Mouse (Mus musculus): ENCODE measurements around the gene Paics.
"Not testable (repeated sequence)": the region's sequence is repeated elsewhere in the genome, so short reads cannot be mapped to it uniquely, and the experiment has no call there.

The Paics gene

DNA sequence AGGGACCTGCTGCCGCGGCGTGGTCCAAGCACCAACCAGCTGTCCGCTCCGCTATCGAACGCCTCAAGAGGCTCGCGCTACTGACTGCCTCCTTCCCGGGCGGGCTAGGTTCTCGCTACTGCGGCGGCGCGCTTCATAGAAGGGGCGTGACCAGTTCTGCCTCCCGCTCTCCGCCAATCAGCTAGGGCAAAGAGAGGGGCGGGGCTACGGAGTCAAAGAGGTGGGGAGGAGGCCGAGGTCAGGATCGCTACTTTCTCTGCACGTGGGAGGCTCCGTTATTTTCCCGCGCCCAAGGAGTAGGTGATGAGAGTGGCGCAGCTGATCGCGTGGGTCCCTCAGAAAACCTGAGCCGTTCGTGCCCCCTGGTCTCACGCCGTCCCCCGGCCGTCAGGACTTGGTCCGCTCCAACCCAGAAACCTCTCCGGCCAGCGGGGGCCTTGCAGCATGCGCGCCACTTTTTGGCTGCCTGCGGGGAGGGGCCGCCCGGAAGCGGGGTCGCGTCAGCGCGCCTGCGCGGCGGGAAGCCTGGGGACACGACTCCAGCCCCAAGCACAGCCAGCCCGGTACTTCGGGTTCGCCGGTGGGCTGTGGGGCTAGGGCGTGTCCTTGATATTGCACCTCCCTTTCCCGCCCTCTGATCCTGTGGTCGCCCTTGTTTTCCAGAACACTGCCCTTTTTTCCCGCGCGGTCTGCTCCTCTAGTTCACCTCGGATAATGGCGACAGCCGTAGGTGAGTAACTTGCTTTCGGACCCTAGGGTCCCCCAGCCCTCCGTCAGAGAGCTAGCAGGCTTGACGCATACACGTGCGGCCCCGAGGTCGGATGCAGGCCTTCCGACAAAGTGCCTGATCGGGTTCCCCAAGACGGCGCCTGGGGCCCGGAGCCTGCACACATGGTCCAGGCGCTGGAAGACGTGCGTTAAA lies at the start of gene Paics, which contains the start of gene Ppat:
Gene Paics, plus strand, starts transcription at position 202 of the 922 bp plus-strand sequence.
Gene Ppat, minus strand, starts transcription at position 473 of the 922 bp plus-strand sequence.
- DNase-seq (ENCODE audit: low read depth, low spot score): peak; percentile 97

DNA sequence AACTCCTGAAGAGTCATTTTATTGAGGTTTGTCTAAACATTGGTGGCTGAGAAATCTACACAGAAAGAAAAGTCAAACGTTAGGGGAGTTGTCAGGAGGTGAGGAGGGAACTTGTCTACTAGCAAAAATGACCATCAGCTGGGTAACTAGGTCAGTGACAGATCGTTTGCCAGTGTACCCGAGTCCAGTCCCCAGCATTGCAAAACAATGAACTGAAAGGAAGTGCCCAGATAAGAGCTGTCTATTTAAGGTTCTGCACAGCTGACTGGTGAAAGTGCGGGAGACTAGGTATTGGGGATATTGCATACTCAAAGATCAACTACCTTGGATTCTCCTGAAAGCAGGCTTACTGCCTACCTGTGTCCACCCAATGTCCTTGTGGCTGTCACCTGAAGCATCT lies 49.0 kb upstream of the Paics start:
- DNase-seq (ENCODE audit: low read depth, low spot score): no peak

GRCm38 (mm10) chr5:76904713-76905404 lies 46.2 kb upstream of the Paics start:
- DNase-seq (ENCODE audit: low read depth, low spot score): no peak

GRCm38 (mm10) chr5:76905405-76906154 lies 45.5 kb upstream of the Paics start, which contains the start of gene Aasdh:
Gene Aasdh (minus strand): TSS chr5:76905514.
- DNase-seq (ENCODE audit: low read depth, low spot score): peak; percentile 96

GRCm38 (mm10) chr5:76906155-76906499 lies 45.0 kb upstream of the Paics start:
- no peak for DNase-seq (ENCODE audit: low read depth, low spot score)

DNA sequence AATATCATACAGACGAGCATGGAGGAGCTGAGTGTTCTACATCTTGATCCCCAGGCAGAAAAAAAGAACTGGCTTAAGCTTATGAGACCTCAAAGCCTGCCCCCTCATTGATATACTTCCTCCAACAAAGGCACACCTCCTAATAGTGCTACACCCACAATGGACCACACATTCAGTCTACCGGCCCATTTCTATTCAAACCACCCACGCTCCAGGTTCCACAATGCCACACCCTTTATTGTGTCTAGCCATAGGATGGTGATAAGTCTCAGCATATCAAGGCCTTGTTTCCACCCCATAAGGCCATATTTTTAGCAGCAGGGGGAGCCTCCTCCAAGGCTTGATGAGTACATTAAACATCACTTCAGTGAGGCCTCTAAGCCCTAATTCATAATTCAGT lies 40.3 kb upstream of the Paics start:
- no peak for DNase-seq (ENCODE audit: low read depth, low spot score)

GRCm38 (mm10) chr5:76912522-76912921 lies 38.6 kb upstream of the Paics start:
- not testable (repeated sequence) for DNase-seq (ENCODE audit: low read depth, low spot score)

DNA sequence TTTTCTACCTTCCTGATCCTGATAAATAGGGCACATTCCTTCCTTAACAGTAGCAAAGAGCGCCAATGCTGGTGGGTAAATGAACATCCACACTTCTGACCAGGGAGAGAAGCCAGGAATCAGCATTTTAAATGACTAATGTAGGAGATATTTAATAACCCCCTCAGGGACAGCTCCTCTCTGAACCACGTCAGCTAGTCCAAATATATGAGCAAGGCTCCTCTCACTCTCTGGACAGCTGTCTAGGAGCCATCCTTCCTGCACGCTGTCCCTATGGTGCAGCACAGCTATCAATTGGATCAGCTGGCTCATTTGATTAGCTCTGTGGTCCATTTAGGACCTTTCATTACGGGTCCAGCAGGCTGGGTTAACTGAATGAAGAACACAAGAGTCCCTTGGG lies 28.3 kb upstream of the Paics start:
- DNase-seq (ENCODE audit: low read depth, low spot score): no peak

- DNase-seq (ENCODE audit: low read depth, low spot score): no peak
Measured at GRCm38 (mm10) chr5:76923428-76923827, 27.7 kb upstream of the Paics start.

- no peak for DNase-seq (ENCODE audit: low read depth, low spot score)
Measured at GRCm38 (mm10) chr5:76924296-76924695, 26.8 kb upstream of the Paics start.

- DNase-seq (ENCODE audit: low read depth, low spot score): no peak
Measured at GRCm38 (mm10) chr5:76928124-76928832, 22.8 kb upstream of the Paics start.

GRCm38 (mm10) chr5:76929180-76929877 lies 21.8 kb upstream of the Paics start:
- no peak for DNase-seq (ENCODE audit: low read depth, low spot score)

DNA sequence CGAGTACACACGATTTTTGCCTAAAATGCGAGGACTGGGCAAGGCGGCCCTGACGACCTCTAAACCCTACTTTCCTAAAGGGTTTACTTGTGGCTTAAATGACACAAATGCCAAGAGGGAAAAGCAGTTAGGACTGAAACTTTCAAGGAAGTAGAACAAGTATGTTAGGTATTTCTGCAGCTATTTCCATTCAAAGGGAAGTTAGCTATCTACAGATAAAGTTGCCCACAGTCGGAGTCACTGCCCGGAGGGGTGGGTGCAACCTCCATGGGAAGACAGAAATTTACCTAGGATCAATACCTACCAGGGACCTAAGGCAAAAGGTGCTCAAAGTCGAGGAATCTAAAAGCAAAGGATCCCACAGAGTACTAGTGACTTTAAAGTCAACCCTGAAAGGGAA lies 11.4 kb upstream of the Paics start:
- no peak for DNase-seq (ENCODE audit: low read depth, low spot score)

DNA sequence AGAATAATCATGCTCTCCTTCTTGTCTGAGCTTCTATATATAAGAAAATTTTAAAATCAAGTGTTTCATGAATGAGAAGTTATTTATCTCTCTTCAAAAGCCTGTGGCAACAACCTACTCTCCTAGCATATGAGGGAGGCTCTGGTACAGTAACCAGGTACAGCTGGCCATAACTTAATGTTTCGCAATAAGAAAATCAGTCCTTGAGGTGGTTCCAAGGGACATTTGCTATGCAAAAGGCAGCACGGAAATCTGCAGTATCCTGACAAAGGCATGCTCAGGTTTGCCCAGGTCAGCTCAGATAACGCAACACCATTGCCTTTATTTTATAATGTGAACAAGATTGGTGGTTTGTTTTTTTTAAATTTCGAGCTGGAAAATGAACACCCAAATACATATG lies 9.1 kb upstream of the Paics start:
- DNase-seq (ENCODE audit: low read depth, low spot score): no peak

- no peak for DNase-seq (ENCODE audit: low read depth, low spot score)
Measured at GRCm38 (mm10) chr5:76942505-76942904, 8.6 kb upstream of the Paics start.

DNA sequence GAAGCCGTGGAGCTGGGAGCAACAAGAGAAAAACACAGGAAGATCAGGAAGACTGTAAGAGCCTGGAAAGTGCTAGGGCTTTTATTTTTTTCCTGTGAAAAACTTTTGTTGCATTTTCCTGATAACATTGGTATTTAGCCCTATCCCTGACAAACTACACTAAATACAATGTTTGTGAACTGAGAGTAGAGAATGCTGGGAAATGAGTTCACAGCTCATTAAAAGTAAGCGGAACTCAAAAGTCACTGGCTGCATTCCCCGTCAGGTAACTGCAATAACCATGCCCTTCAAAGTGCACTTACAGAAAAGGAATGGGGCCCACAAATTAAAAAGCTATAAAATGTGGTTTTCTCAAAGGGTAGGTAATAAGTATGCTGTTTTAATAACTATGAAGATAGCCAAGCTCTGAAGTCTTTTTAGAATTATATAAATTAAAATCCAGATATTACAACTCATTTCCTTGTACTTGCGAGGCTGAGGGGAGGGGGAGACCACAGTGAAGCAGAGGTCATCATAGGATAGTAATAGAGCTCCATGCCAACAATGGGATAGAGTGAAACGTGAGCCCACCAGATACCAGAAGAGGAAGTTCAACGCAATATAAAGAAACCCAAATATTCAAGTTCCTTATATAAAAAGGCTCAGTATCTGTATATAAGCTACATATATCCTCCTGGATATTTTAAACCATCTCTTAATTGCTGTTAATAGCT lies 6.0 kb upstream of the Paics start:
- no peak for DNase-seq (ENCODE audit: low read depth, low spot score)

DNA sequence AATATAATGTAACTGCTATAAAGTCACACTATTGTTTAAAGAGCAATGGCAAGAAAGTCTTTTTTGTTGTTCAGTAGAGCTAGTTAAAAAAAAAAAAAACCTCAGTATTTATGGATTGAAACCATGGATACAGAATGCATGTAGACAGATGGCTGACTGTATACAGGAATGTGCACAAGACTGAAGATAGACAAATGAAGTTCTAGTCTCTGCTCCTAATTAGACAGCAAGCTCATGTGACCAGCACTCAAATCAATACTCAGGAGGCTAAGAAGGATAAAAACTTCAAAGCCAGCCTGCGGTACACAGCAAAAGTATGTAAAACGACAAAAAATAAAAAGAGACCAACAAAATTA lies 5.5 kb upstream of the Paics start:
- no peak for DNase-seq (ENCODE audit: low read depth, low spot score)

DNA sequence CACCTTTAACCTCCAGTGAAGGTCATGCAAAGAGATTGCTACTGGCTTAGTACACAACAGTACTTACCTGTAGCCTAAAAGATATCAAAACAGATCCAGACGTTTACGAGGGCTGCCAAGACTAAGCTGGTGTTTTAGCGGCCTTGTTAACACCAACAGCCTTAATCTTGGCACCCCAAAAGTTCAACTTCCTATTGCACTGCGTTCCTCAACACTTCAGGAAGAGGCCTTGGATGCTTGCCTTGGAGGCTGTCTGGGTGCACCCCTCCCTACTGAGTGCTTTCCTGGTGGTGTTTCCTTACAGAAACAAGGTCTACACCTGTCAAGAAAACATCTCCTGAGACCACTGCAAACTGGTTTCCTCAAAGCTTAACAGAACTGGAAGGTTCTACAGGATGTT lies 4.0 kb upstream of the Paics start:
- DNase-seq (ENCODE audit: low read depth, low spot score): no peak

GRCm38 (mm10) chr5:76947758-76948157 lies 3.3 kb upstream of the Paics start:
- no peak for DNase-seq (ENCODE audit: low read depth, low spot score)

All from retina, postnatal 7 days (tissue).